Mouse (Mus musculus): ENCODE measurements around the gene Lurap1l. TPM values are rescaled to one million over a fixed set of nuclear protein-coding genes. Genes with fewer than 3 reads are reported as not detected.

The Lurap1l gene
- polyA plus RNA-seq, 1 experiment from 2014 or later: 11.7 TPM

DNA sequence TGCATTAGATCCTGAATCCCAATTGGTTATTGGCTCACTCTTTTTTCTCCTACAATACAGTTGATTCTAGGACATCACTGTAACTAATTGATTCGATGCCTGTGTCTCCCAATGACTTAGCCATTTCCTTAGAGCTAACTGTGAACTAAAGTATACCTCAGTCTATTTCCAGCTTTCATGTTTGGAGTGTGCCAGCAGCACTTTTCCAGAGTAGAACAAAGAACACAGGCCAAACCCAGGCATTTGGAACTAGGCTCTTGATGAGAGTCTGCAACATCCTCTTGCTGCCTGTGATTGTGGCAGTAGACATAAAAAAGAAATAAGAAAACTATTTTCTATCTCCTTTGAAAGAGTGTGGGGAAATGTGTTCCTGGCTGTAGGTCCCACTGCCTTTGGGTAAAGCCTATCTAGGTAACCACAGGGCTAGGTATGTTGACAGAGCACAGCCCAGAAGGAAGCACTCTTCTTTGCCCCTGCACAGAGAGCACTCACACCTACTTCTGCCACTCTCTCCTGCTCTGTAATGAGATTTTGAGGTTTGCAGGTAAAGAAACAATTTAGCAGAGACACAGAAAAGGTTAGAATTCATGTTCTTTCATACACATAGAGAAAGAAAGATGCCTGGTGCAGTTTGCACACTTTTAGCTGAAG is 8.9 kb downstream of the Lurap1l start:
- no peaks in the 10 kb centered on the region for H3K36me3 ChIP-seq
- H3K27me3 ChIP-seq: no peaks in the 10 kb centered on the region
- ATAC-seq (ENCODE audit: low FRiP score, low read depth): no peak
- H3K27ac ChIP-seq: no peak overlapping the region
- H3K9me3 ChIP-seq: no peaks in the 10 kb centered on the region
- H3K4me3 ChIP-seq: no peak overlapping the region
- WGBS: 78% methylated on average over 1 of the region's 1 CpGs
- no peak overlapping the region for H3K9ac ChIP-seq
- no peak overlapping the region for H3K4me2 ChIP-seq (replicated peaks)
- peaks cover 3% of the 10 kb centered on the region; the same call in 1 of the 2 replicates for H3K4me1 ChIP-seq

DNA sequence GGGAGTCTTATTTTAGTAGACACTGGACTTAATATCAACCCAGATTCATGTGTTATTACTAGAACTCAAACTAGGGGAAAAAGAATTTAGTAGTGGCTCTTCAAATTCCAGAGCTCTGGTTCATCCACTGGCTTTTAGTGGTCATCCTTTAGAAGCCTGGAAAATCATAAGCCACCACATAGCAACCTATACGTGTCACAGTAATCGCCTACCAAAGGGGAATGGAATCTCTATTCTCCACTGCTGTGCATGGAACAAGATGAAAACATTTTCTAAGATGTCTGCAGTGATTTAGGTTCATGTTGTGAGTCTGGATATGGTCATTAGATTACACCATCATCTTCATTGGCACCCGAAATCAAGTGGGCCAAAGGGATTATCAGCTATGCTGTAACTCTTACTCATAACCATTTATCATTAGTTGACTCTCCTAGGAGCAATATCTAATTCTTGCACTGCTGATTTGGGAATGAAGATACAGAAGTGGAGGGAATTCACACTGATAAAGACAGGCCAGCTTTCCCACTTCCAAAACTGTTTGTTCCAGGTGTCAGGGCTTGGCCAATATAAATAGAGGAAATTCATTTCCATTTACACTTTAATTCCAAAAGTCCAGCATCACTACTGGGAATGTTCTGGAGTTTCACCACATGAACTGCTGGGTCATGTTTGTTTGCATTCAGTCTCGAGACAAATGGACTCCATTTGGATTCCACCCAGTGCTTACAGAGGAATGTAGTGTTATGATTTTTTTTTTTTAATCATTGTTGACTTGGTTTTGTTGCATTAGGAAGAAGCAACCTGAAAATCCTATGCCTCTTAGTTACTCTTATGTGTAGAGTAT is 11.4 kb downstream of the Lurap1l start:
- H3K36me3 ChIP-seq: no peaks in the 10 kb centered on the region

GRCm38 (mm10) chr4:80922654-80923053 is 12.2 kb downstream of the Lurap1l start:
- Histone ChIP-seq H3K4me3 (no peak overlapping the region), H3K27ac (no peak overlapping the region), H3K4me2 (replicated peaks) (no peak overlapping the region), H3K9me3 (no peaks in the 10 kb centered on the region), H3K4me1 (no peaks in the 10 kb centered on the region), H3K9ac (no peak overlapping the region), H3K36me3 (no peaks in the 10 kb centered on the region), H3K27me3 (no peaks in the 10 kb centered on the region)
- WGBS: 90% methylated on average over 2 of the region's 2 CpGs
- no peak for ATAC-seq (ENCODE audit: low FRiP score, low read depth)

More for the DNA sequence above, 11.4 kb downstream of the Lurap1l start:
- Histone ChIP-seq H3K27ac (no peak overlapping the region), H3K27me3 (no peaks in the 10 kb centered on the region), H3K4me2 (replicated peaks) (no peak overlapping the region), H3K9ac (no peak overlapping the region), H3K4me3 (no peak overlapping the region), H3K4me1 (no peaks in the 10 kb centered on the region), H3K9me3 (no peaks in the 10 kb centered on the region)
- ATAC-seq (ENCODE audit: low FRiP score, low read depth): no peak
- 85% methylated on average over 4 of the region's 4 CpGs for WGBS

- WGBS: 59% methylated on average over 4 of the region's 4 CpGs
- Histone ChIP-seq H3K9me3 (no peaks in the 10 kb centered on the region), H3K27me3 (no peaks in the 10 kb centered on the region), H3K4me2 (replicated peaks) (no peak overlapping the region), H3K36me3 (no peaks in the 10 kb centered on the region), H3K4me1 (no peaks in the 10 kb centered on the region), H3K4me3 (no peak overlapping the region), H3K9ac (no peak overlapping the region), H3K27ac (no peak overlapping the region)
- no peak for ATAC-seq (ENCODE audit: low FRiP score, low read depth)
These were observed 14.4 kb downstream of the Lurap1l start for GRCm38 (mm10) chr4:80924815-80925214.

DNA sequence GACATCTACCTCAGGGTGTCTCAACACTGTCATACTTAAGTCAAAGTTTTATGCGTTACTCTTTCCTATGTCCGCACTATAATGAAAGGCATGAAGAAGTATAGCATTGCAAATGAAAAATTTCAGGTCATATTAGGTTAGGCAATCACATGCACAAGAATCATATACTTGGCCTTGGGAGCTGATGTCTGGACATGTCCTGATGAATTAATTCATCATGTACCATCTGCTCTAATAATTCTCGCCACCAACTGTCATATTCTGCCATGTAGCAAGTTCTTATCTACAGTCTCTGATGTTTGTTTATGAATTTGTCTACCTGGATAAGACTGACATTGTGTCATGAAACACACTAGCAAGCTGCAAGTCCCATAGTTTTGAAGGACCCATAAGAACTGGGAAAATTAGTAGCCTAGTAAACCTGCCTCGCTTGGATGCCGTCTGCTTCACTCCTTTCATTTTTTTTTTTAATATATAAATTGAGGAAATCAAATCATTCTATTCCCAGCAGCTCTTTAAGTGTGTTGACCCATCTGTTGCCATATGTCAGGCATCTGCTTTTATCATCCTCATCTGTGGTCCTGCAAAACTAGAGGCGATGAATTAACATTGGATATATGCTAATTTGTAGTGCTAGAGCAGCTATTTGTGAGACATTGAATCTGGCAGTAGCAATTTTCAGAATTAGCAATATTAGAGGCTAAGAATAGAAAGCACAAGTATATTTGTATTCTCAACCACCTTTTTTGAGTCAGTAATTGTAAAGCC is 15.5 kb downstream of the Lurap1l start:
- 86% methylated on average over 6 of the region's 6 CpGs for WGBS
- no peak for ATAC-seq (ENCODE audit: low FRiP score, low read depth)
- Histone ChIP-seq H3K9me3 (no peaks in the 10 kb centered on the region), H3K27ac (no peak overlapping the region), H3K27me3 (no peaks in the 10 kb centered on the region), H3K4me3 (no peak overlapping the region), H3K9ac (no peak overlapping the region), H3K36me3 (no peaks in the 10 kb centered on the region), H3K4me2 (replicated peaks) (no peak overlapping the region), H3K4me1 (no peaks in the 10 kb centered on the region)

DNA sequence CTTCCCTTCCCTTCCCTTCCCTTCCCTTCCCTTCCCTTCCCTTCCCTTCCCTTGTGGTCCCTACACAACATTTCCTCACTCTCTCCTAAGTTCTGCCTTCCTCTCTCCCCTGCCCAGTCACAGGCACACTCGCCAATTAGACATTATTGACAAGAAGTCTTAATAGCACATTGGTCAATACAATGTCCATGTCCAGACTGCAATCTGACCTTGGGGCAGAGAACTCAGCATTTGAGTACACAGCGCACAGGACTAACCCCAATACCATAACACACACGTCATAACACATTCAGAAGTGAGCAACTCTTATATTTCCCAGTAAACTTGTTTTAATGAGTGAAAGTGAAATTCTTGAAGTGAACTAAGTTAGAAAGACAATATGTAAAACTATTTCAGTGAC is 24.3 kb downstream of the Lurap1l start:
- Histone ChIP-seq H3K4me1 (no peaks in the 10 kb centered on the region), H3K36me3 (no peaks in the 10 kb centered on the region), H3K27me3 (no peaks in the 10 kb centered on the region), H3K9ac (no peak overlapping the region), H3K9me3 (no peaks in the 10 kb centered on the region), H3K4me2 (replicated peaks) (no peak overlapping the region), H3K4me3 (no peak overlapping the region), H3K27ac (no peak overlapping the region)
- 82% methylated on average over 3 of the region's 3 CpGs for WGBS
- ATAC-seq (ENCODE audit: low FRiP score, low read depth): no peak

- ATAC-seq (ENCODE audit: low FRiP score, low read depth): no peak
- H3K4me3 ChIP-seq: no peak overlapping the region
- no peak overlapping the region for H3K9ac ChIP-seq
- no peak overlapping the region for H3K27ac ChIP-seq
- no peaks in the 10 kb centered on the region for H3K4me1 ChIP-seq
- no peaks in the 10 kb centered on the region for H3K27me3 ChIP-seq
- no peak overlapping the region for H3K4me2 ChIP-seq (replicated peaks)
- H3K9me3 ChIP-seq: no peaks in the 10 kb centered on the region
- WGBS: 75% methylated on average over 2 of the region's 2 CpGs
- no peaks in the 10 kb centered on the region for H3K36me3 ChIP-seq
These were observed 28.7 kb downstream of the Lurap1l start for GRCm38 (mm10) chr4:80939115-80939514.

DNA sequence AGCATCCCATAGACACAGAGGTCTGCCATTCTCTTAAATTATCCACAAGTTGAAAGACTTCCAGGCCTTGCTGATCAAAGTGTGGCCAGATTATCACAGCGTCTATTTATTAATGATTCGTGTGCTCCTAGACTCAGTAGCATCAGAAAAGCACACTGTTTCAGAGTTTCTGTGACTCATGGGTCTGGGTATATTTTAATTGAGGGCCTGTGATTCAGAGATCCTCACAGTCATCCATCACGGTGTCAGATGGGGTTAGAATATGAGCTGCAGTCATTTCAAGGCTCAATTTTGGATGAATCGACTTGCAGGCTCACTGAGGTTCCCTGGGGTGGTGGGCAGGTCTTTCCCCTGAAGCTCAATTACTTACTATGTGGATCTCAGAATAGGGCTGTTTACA is 30.5 kb downstream of the Lurap1l start:
- no peaks in the 10 kb centered on the region for H3K36me3 ChIP-seq
- H3K27me3 ChIP-seq: no peaks in the 10 kb centered on the region
- no peak overlapping the region for H3K27ac ChIP-seq
- no peak overlapping the region for H3K4me3 ChIP-seq
- H3K4me2 ChIP-seq (replicated peaks): no peak overlapping the region
- no peak for ATAC-seq (ENCODE audit: low FRiP score, low read depth)
- no peaks in the 10 kb centered on the region for H3K4me1 ChIP-seq
- H3K9ac ChIP-seq: no peak overlapping the region
- WGBS: 81% methylated on average over 4 of the region's 4 CpGs
- no peaks in the 10 kb centered on the region for H3K9me3 ChIP-seq

- no peak overlapping the region for H3K27ac ChIP-seq
- no peaks in the 10 kb centered on the region for H3K36me3 ChIP-seq
- no peak overlapping the region for H3K9ac ChIP-seq
- H3K9me3 ChIP-seq: no peaks in the 10 kb centered on the region
- no peak overlapping the region for H3K4me3 ChIP-seq
- no peaks in the 10 kb centered on the region for H3K4me1 ChIP-seq
- no peak overlapping the region for H3K4me2 ChIP-seq (replicated peaks)
- H3K27me3 ChIP-seq: no peaks in the 10 kb centered on the region
- ATAC-seq (ENCODE audit: low FRiP score, low read depth): no peak
- WGBS: 78% methylated on average over 3 of the region's 3 CpGs
These were observed 31.5 kb downstream of the Lurap1l start for GRCm38 (mm10) chr4:80941978-80942377.

DNA sequence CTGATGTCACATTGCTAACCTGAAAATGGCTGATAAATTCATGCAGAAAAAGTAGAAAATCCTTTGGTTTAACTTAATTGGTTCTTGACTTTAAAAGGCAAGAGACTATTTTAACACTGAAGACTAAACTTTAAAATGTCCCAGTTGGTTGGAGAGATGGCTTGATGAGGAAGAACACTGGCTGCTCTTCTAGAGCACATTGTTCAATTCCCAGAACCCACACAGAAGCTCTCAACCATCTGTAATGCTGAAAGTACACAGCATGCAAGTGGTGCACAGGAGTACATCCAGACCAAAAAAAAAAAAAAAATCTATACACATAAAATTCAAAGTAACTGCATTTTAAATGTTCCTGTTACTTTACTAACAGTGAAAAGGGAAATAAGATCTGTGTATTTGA is 34.2 kb downstream of the Lurap1l start:
- H3K36me3 ChIP-seq: no peaks in the 10 kb centered on the region
- no peaks in the 10 kb centered on the region for H3K4me1 ChIP-seq
- no peak overlapping the region for H3K27ac ChIP-seq
- H3K27me3 ChIP-seq: no peaks in the 10 kb centered on the region
- no peak for ATAC-seq (ENCODE audit: low FRiP score, low read depth)
- no peak overlapping the region for H3K4me3 ChIP-seq
- no peaks in the 10 kb centered on the region for H3K9me3 ChIP-seq
- no peak overlapping the region for H3K9ac ChIP-seq
- H3K4me2 ChIP-seq (replicated peaks): no peak overlapping the region

DNA sequence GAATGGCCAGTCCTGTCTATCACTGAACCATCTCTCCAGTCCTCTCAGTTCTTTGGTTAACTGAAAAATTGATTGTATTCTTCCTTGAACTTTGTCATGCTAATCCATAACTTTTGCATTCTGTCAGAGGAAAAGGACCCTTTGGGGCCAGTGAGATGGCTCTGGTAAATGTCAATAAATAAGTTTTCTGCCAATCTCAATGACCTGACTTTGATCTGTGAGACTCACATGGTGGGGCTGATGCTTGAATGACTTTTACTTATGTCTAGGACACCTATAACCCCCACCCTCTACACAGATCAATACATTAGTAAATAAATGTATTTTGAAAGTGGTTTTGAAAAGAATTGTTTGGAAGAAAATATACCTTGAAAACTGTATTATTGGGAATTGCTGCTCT is 38.7 kb downstream of the Lurap1l start:
- Histone ChIP-seq H3K36me3 (no peaks in the 10 kb centered on the region), H3K4me1 (peaks cover 12% of the 10 kb centered on the region; the same call in 1 of the 2 replicates), H3K27me3 (no peaks in the 10 kb centered on the region), H3K27ac (no peak overlapping the region), H3K9ac (no peak overlapping the region), H3K4me3 (no peak overlapping the region), H3K9me3 (no peaks in the 10 kb centered on the region), H3K4me2 (replicated peaks) (no peak overlapping the region)
- no peak for ATAC-seq (ENCODE audit: low FRiP score, low read depth)

- H3K4me2 ChIP-seq (replicated peaks): no peak overlapping the region
- no peak overlapping the region for H3K4me3 ChIP-seq
- H3K27me3 ChIP-seq: no peaks in the 10 kb centered on the region
- no peak overlapping the region for H3K27ac ChIP-seq
- H3K4me1 ChIP-seq: peaks cover 12% of the 10 kb centered on the region; the same call in 1 of the 2 replicates
- H3K9ac ChIP-seq: no peak overlapping the region
- WGBS: 67% methylated on average over 2 of the region's 2 CpGs
- no peaks in the 10 kb centered on the region for H3K9me3 ChIP-seq
- no peak for ATAC-seq (ENCODE audit: low FRiP score, low read depth)
- H3K36me3 ChIP-seq: no peaks in the 10 kb centered on the region
These were observed 39.3 kb downstream of the Lurap1l start for GRCm38 (mm10) chr4:80949720-80950119.
